Comparison of ENCODE assay signal across 8 mouse cellular contexts in the genomic region with DNA sequence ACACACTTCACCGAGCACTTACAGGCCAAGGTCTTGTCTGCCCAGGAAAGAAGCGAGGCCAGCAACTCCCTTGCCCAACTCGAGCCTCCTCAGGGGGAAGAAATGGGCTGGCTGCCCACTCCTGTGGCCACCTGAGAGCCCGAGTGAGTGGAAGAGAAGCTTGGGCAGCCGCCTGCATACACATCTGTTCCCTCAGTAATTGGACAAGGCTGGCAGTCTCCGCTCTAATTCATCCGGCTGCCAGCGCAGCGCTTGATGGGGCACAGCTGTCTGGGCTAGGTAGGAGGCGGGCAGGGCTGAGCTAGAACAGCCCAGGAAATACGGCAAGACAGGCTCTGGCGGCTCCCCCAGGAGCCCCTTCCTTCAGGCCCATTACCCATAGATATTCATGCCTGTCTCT.
A peak's percentile ranks its signal among the peaks of the same experiment; 100 is the strongest.
DNase-seq lines count a peak whose midpoint lies in the region; ATAC-seq lines count a peak whose summit lies in the region.

No protein-coding gene starts in this region.

- H3K27ac ChIP-seq in hindbrain, embryonic 14.5 days: peak overlapping the region; percentile 58

- peak; percentile 78 for DNase-seq in adrenal gland, postnatal 10 days
- DNase-seq in adrenal gland, adult 18-20 months (ENCODE audit: low spot score in 2 of 2): no peak
- peak; percentile 39 for DNase-seq in layer of hippocampus, adult 9-11 months
- DNase-seq in layer of hippocampus, adult 18-20 months (ENCODE audit: low spot score in 2 of 2): no peak
- DNase-seq in hindbrain, embryonic 14.5 days (ENCODE audit: low spot score): peak; percentile 64
- peak; percentile 35 for DNase-seq in retina, embryonic 14.5 days (ENCODE audit: low spot score)
- no peak for DNase-seq in embryo, embryonic 10 days (ENCODE audit: low spot score)
- no peak for DNase-seq in urinary bladder, postnatal 10 days (ENCODE audit: low spot score)

- no peak overlapping the region for H3K4me3 ChIP-seq in hindbrain, embryonic 14.5 days (replicated peaks; ENCODE audit: low read length)

- H3K9me3 ChIP-seq in hindbrain, embryonic 14.5 days (ENCODE audit: control insufficient read depth, low read length): no peaks in the 10 kb centered on the region

- peaks cover 61% of the 10 kb centered on the region for H3K36me3 ChIP-seq in hindbrain, embryonic 14.5 days (replicated peaks; ENCODE audit: control insufficient read depth, insufficient read depth)

- ATAC-seq in hindbrain, embryonic 14.5 days (ENCODE audit: low FRiP score): peak; percentile 79

- no peaks in the 10 kb centered on the region for H3K27me3 ChIP-seq in hindbrain, embryonic 14.5 days (ENCODE audit: control insufficient read depth, insufficient read depth, low read length)

- H3K4me1 ChIP-seq in hindbrain, embryonic 14.5 days (replicated peaks; ENCODE audit: control insufficient read depth, insufficient read depth, low read length): 0 out of 2 replicates have a peak, but pooled peaks cover 4% of the 10 kb centered on the region

- H3K9ac ChIP-seq in hindbrain, embryonic 14.5 days: no peak overlapping the region

- no peak overlapping the region for H3K4me2 ChIP-seq in hindbrain, embryonic 14.5 days (replicated peaks)

- WGBS in hindbrain, embryonic 14.5 days: 44% methylated on average over 12 of the region's 12 CpGs

Comparison
In these comparisons a context has a peak if more than half of its experiments do, and no peak if none do; other contexts are left out.
1. DNase-seq: peak in adrenal gland, postnatal 10 days (single experiment), layer of hippocampus, adult 9-11 months (single experiment), hindbrain, embryonic 14.5 days (single experiment) and retina, embryonic 14.5 days (single experiment); none in adrenal gland, adult 18-20 months (0 of 2), layer of hippocampus, adult 18-20 months (0 of 2), embryo, embryonic 10 days (single experiment) and urinary bladder, postnatal 10 days (single experiment).